Mouse (Mus musculus): ENCODE results near the gene Pam. TPM values are rescaled to one million over a fixed set of nuclear protein-coding genes. Genes with fewer than 3 reads are reported as not detected.

Gene Pam
- polyA plus RNA-seq, 1 experiment, result 37.0 TPM

- no peak overlapping the region for H3K4me3 ChIP-seq (ENCODE audit: insufficient read depth, low read length)
- no peak overlapping the region for H3K27ac ChIP-seq (ENCODE audit: insufficient read depth, low read depth, low read length)
Observed at GRCm38 (mm10) chr1:98083508-98083907, 11.9 kb downstream of the Pam start.

GRCm38 (mm10) chr1:98082988-98083387 lies 12.5 kb downstream of the Pam start:
- Histone ChIP-seq H3K27ac (ENCODE audit: insufficient read depth, low read depth, low read length) (no peak overlapping the region), H3K4me3 (ENCODE audit: insufficient read depth, low read length) (no peak overlapping the region)
- TF ChIP-seq POLR2A (IDR thresholded peaks at IDR 0.05; ENCODE audit: borderline replicate concordance, low read depth, low read length), result no peak
- no peak for TF ChIP-seq CTCF (IDR thresholded peaks at IDR 0.05; ENCODE audit: low read depth, low read length)

More at GRCm38 (mm10) chr1:98083508-98083907, 11.9 kb downstream of the Pam start:
- H3K4me1 ChIP-seq (ENCODE audit: control insufficient read depth, insufficient read depth, low read length), result peaks cover 21% of the 10 kb centered on the region
- TF ChIP-seq POLR2A (IDR thresholded peaks at IDR 0.05; ENCODE audit: borderline replicate concordance, low read depth, low read length) (no peak), CTCF (IDR thresholded peaks at IDR 0.05; ENCODE audit: low read depth, low read length) (no peak)

GRCm38 (mm10) chr1:98080431-98080830 lies 15.0 kb downstream of the Pam start:
- H3K4me1 ChIP-seq (ENCODE audit: control insufficient read depth, insufficient read depth, low read length), result peaks cover 17% of the 10 kb centered on the region
- no peak overlapping the region for H3K4me3 ChIP-seq (ENCODE audit: insufficient read depth, low read length)
- TF ChIP-seq POLR2A (IDR thresholded peaks at IDR 0.05; ENCODE audit: borderline replicate concordance, low read depth, low read length), result no peak
- no peak for TF ChIP-seq CTCF (IDR thresholded peaks at IDR 0.05; ENCODE audit: low read depth, low read length)
- no peak overlapping the region for H3K27ac ChIP-seq (ENCODE audit: insufficient read depth, low read depth, low read length)

More at GRCm38 (mm10) chr1:98082988-98083387, 12.5 kb downstream of the Pam start:
- H3K4me1 ChIP-seq (ENCODE audit: control insufficient read depth, insufficient read depth, low read length), result peaks cover 18% of the 10 kb centered on the region

GRCm38 (mm10) chr1:98079640-98080039 lies 15.8 kb downstream of the Pam start:
- Histone ChIP-seq H3K27ac (ENCODE audit: insufficient read depth, low read depth, low read length) (no peak overlapping the region), H3K4me1 (ENCODE audit: control insufficient read depth, insufficient read depth, low read length) (peaks cover 10% of the 10 kb centered on the region)
- no peak for TF ChIP-seq POLR2A (IDR thresholded peaks at IDR 0.05; ENCODE audit: borderline replicate concordance, low read depth, low read length)
- TF ChIP-seq CTCF (IDR thresholded peaks at IDR 0.05; ENCODE audit: low read depth, low read length), result no peak

GRCm38 (mm10) chr1:98078735-98079134 lies 16.7 kb downstream of the Pam start:
- H3K27ac ChIP-seq (ENCODE audit: insufficient read depth, low read depth, low read length), result no peak overlapping the region
- H3K4me3 ChIP-seq (ENCODE audit: insufficient read depth, low read length), result no peak overlapping the region
- peaks cover 5% of the 10 kb centered on the region for H3K4me1 ChIP-seq (ENCODE audit: control insufficient read depth, insufficient read depth, low read length)
- TF ChIP-seq POLR2A (IDR thresholded peaks at IDR 0.05; ENCODE audit: borderline replicate concordance, low read depth, low read length) (no peak), CTCF (IDR thresholded peaks at IDR 0.05; ENCODE audit: low read depth, low read length) (no peak)

More at GRCm38 (mm10) chr1:98079640-98080039, 15.8 kb downstream of the Pam start:
- no peak overlapping the region for H3K4me3 ChIP-seq (ENCODE audit: insufficient read depth, low read length)

GRCm38 (mm10) chr1:98073826-98074225 lies 21.6 kb downstream of the Pam start:
- Histone ChIP-seq H3K4me3 (ENCODE audit: insufficient read depth, low read length) (no peak overlapping the region), H3K4me1 (ENCODE audit: control insufficient read depth, insufficient read depth, low read length) (no peaks in the 10 kb centered on the region), H3K27ac (ENCODE audit: insufficient read depth, low read depth, low read length) (no peak overlapping the region)
- no peak for TF ChIP-seq POLR2A (IDR thresholded peaks at IDR 0.05; ENCODE audit: borderline replicate concordance, low read depth, low read length)
- no peak for TF ChIP-seq CTCF (IDR thresholded peaks at IDR 0.05; ENCODE audit: low read depth, low read length)

GRCm38 (mm10) chr1:98073127-98073526 lies 22.3 kb downstream of the Pam start:
- no peak for TF ChIP-seq CTCF (IDR thresholded peaks at IDR 0.05; ENCODE audit: low read depth, low read length)
- TF ChIP-seq POLR2A (IDR thresholded peaks at IDR 0.05; ENCODE audit: borderline replicate concordance, low read depth, low read length), result no peak
- Histone ChIP-seq H3K27ac (ENCODE audit: insufficient read depth, low read depth, low read length) (no peak overlapping the region), H3K4me1 (ENCODE audit: control insufficient read depth, insufficient read depth, low read length) (no peaks in the 10 kb centered on the region), H3K4me3 (ENCODE audit: insufficient read depth, low read length) (no peak overlapping the region)

- Histone ChIP-seq H3K27ac (ENCODE audit: insufficient read depth, low read depth, low read length) (no peak overlapping the region), H3K4me1 (ENCODE audit: control insufficient read depth, insufficient read depth, low read length) (no peaks in the 10 kb centered on the region), H3K4me3 (ENCODE audit: insufficient read depth, low read length) (no peak overlapping the region)
- 0 out of 2 replicates have a peak, but pooled peaks have one; percentile 30 for TF ChIP-seq CTCF (IDR thresholded peaks at IDR 0.05; ENCODE audit: low read depth, low read length)
- TF ChIP-seq POLR2A (IDR thresholded peaks at IDR 0.05; ENCODE audit: borderline replicate concordance, low read depth, low read length), result no peak
Observed at GRCm38 (mm10) chr1:98072045-98072444, 23.4 kb downstream of the Pam start.

- TF ChIP-seq CTCF (IDR thresholded peaks at IDR 0.05; ENCODE audit: low read depth, low read length) (no peak), POLR2A (IDR thresholded peaks at IDR 0.05; ENCODE audit: borderline replicate concordance, low read depth, low read length) (no peak)
- no peak overlapping the region for H3K27ac ChIP-seq (ENCODE audit: insufficient read depth, low read depth, low read length)
- no peak overlapping the region for H3K4me3 ChIP-seq (ENCODE audit: insufficient read depth, low read length)
- no peaks in the 10 kb centered on the region for H3K4me1 ChIP-seq (ENCODE audit: control insufficient read depth, insufficient read depth, low read length)
Observed at GRCm38 (mm10) chr1:98071436-98071835, 24.0 kb downstream of the Pam start.

GRCm38 (mm10) chr1:98070743-98071325 lies 24.6 kb downstream of the Pam start:
- H3K27ac ChIP-seq (ENCODE audit: insufficient read depth, low read depth, low read length), result no peak overlapping the region
- no peak overlapping the region for H3K4me3 ChIP-seq (ENCODE audit: insufficient read depth, low read length)
- TF ChIP-seq POLR2A (IDR thresholded peaks at IDR 0.05; ENCODE audit: borderline replicate concordance, low read depth, low read length) (no peak), CTCF (IDR thresholded peaks at IDR 0.05; ENCODE audit: low read depth, low read length) (no peak)
- H3K4me1 ChIP-seq (ENCODE audit: control insufficient read depth, insufficient read depth, low read length), result no peaks in the 10 kb centered on the region
